Mouse (Mus musculus): ENCODE results near the gene Wnt1. TPM values are rescaled to one million over a fixed set of nuclear protein-coding genes. Genes with fewer than 3 reads are reported as not detected.

The Wnt1 gene
- polyA plus RNA-seq, 1 experiment, result not detected

- no peak for DNase-seq
- H3K4me1 ChIP-seq (ENCODE audit: control insufficient read depth, insufficient read depth, low read length), result 0 out of 2 replicates have a peak, but pooled peaks cover 2% of the 10 kb centered on the region
- no peak for TF ChIP-seq CTCF (IDR thresholded peaks at IDR 0.05; ENCODE audit: insufficient read depth, low read length)
- no peak for TF ChIP-seq POLR2A (IDR thresholded peaks at IDR 0.05; ENCODE audit: borderline replicate concordance, extremely low read depth, low read depth, low read length)
- H3K4me3 ChIP-seq (replicated peaks; ENCODE audit: extremely low read depth, low read depth, low read length), result no peak overlapping the region
- 77% methylated on average over 3 of the region's 3 CpGs for WGBS
These were observed 33.8 kb downstream of the Wnt1 start for GRCm38 (mm10) chr15:98823434-98823833.

GRCm38 (mm10) chr15:98827611-98828011, 38.0 kb downstream of the Wnt1 start:
- WGBS, result 87% methylated on average over 7 of the region's 7 CpGs
- H3K4me1 ChIP-seq (ENCODE audit: control insufficient read depth, insufficient read depth, low read length), result peaks cover 2% of the 10 kb centered on the region; the same call in 1 of the 2 replicates
- DNase-seq, result no peak
- TF ChIP-seq CTCF (IDR thresholded peaks at IDR 0.05; ENCODE audit: insufficient read depth, low read length) (no peak), POLR2A (IDR thresholded peaks at IDR 0.05; ENCODE audit: borderline replicate concordance, extremely low read depth, low read depth, low read length) (no peak)
- no peak overlapping the region for H3K4me3 ChIP-seq (replicated peaks; ENCODE audit: extremely low read depth, low read depth, low read length)

- peak; percentile 96 for DNase-seq
- TF ChIP-seq CTCF (IDR thresholded peaks at IDR 0.05; ENCODE audit: insufficient read depth, low read length), result no peak
- peak; percentile 83; the same call in 1 of the 2 replicates for TF ChIP-seq POLR2A (IDR thresholded peaks at IDR 0.05; ENCODE audit: borderline replicate concordance, extremely low read depth, low read depth, low read length)
- WGBS, result under 1% methylated on average over 62 of the region's 66 CpGs
- peaks cover 2% of the 10 kb centered on the region; the same call in 1 of the 2 replicates for H3K4me1 ChIP-seq (ENCODE audit: control insufficient read depth, insufficient read depth, low read length)
- peak within 1 kb of the TSS; percentile 73 for H3K4me3 ChIP-seq (replicated peaks; ENCODE audit: extremely low read depth, low read depth, low read length)
These were observed 41.4 kb downstream of the Wnt1 start, which contains the start of gene Prkag1 for GRCm38 (mm10) chr15:98830736-98831683. Gene Prkag1 (minus strand): TSS chr15:98831521.

GRCm38 (mm10) chr15:98831684-98832035, 42.0 kb downstream of the Wnt1 start:
- Histone ChIP-seq H3K4me1 (ENCODE audit: control insufficient read depth, insufficient read depth, low read length) (peaks cover 2% of the 10 kb centered on the region; the same call in 1 of the 2 replicates), H3K4me3 (replicated peaks; ENCODE audit: extremely low read depth, low read depth, low read length) (peak overlapping the region; percentile 43)
- no peak for DNase-seq
- 5% methylated on average over 9 of the region's 9 CpGs for WGBS
- TF ChIP-seq CTCF (IDR thresholded peaks at IDR 0.05; ENCODE audit: insufficient read depth, low read length) (no peak), POLR2A (IDR thresholded peaks at IDR 0.05; ENCODE audit: borderline replicate concordance, extremely low read depth, low read depth, low read length) (no peak)

- TF ChIP-seq CTCF (IDR thresholded peaks at IDR 0.05; ENCODE audit: insufficient read depth, low read length) (no peak), POLR2A (IDR thresholded peaks at IDR 0.05; ENCODE audit: borderline replicate concordance, extremely low read depth, low read depth, low read length) (no peak)
- Histone ChIP-seq H3K4me3 (replicated peaks; ENCODE audit: extremely low read depth, low read depth, low read length) (no peak overlapping the region), H3K4me1 (ENCODE audit: control insufficient read depth, insufficient read depth, low read length) (no peaks in the 10 kb centered on the region; the same call in 1 of the 2 replicates)
- WGBS, result 47% methylated on average over 12 of the region's 12 CpGs
- no peak for DNase-seq
These were observed 42.8 kb downstream of the Wnt1 start for GRCm38 (mm10) chr15:98832161-98833058.

- WGBS, result 88% methylated on average over 11 of the region's 11 CpGs
- no peak for TF ChIP-seq POLR2A (IDR thresholded peaks at IDR 0.05; ENCODE audit: borderline replicate concordance, extremely low read depth, low read depth, low read length)
- no peak for DNase-seq
These were observed 43.6 kb downstream of the Wnt1 start for GRCm38 (mm10) chr15:98833281-98833680.

GRCm38 (mm10) chr15:98834059-98834458, 44.4 kb downstream of the Wnt1 start:
- no peaks in the 10 kb centered on the region; the same call in 1 of the 2 replicates for H3K4me1 ChIP-seq (ENCODE audit: control insufficient read depth, insufficient read depth, low read length)
- no peak overlapping the region for H3K4me3 ChIP-seq (replicated peaks; ENCODE audit: extremely low read depth, low read depth, low read length)
- WGBS, result 83% methylated on average over 13 of the region's 13 CpGs
- DNase-seq, result no peak
- no peak for TF ChIP-seq CTCF (IDR thresholded peaks at IDR 0.05; ENCODE audit: insufficient read depth, low read length)
- no peak for TF ChIP-seq POLR2A (IDR thresholded peaks at IDR 0.05; ENCODE audit: borderline replicate concordance, extremely low read depth, low read depth, low read length)

More at GRCm38 (mm10) chr15:98833281-98833680, 43.6 kb downstream of the Wnt1 start:
- Histone ChIP-seq H3K4me3 (replicated peaks; ENCODE audit: extremely low read depth, low read depth, low read length) (no peak overlapping the region), H3K4me1 (ENCODE audit: control insufficient read depth, insufficient read depth, low read length) (no peaks in the 10 kb centered on the region; the same call in 1 of the 2 replicates)

GRCm38 (mm10) chr15:98835291-98835690, 45.6 kb downstream of the Wnt1 start:
- DNase-seq, result no peak
- H3K4me1 ChIP-seq (ENCODE audit: control insufficient read depth, insufficient read depth, low read length), result no peaks in the 10 kb centered on the region
- TF ChIP-seq POLR2A (IDR thresholded peaks at IDR 0.05; ENCODE audit: borderline replicate concordance, extremely low read depth, low read depth, low read length) (no peak), CTCF (IDR thresholded peaks at IDR 0.05; ENCODE audit: insufficient read depth, low read length) (no peak)
- 91% methylated on average over 14 of the region's 14 CpGs for WGBS
- no peak overlapping the region for H3K4me3 ChIP-seq (replicated peaks; ENCODE audit: extremely low read depth, low read depth, low read length)

Measured in lung, adult 2 months (tissue).